Mouse (Mus musculus): ENCODE results near the gene Scly.

DNA sequence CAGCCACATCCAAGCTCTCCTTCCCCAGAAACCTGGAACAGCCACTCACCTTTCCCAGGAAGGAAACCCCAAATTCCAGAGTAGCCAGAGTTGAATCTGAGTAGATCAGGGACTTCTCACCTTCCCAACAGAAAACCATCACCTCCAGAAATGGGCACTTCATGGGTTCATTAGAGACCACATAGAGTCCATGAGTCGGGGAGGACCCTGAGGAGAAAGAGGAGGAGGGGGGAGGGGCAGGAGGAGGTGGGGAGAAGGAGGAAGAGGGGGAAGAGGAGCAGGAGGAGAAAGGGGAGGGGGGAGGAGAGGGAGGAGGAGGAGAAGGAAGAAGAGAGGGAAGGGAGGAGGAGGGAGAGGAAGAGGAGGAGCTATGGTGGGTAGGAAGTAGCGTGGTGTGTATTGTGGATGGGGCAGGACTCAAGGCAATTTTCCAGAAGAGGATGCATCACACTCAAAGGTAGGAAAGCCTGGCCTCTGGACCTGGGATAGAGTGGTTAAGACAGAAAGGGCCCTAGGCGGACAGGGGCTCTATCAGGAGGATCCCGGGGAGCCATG, 27.4 kb downstream of the Scly start:
- no peak for TF ChIP-seq GATA1 (IDR thresholded peaks at IDR 0.05; ENCODE audit: borderline replicate concordance, low read length)
- TF ChIP-seq FLI1 (IDR thresholded peaks at IDR 0.05; ENCODE audit: low read length), result no peak

All from megakaryocyte, embryonic 14.5 days (primary cell).